Mouse (Mus musculus): ENCODE results near the gene Fbxo22.

DNA sequence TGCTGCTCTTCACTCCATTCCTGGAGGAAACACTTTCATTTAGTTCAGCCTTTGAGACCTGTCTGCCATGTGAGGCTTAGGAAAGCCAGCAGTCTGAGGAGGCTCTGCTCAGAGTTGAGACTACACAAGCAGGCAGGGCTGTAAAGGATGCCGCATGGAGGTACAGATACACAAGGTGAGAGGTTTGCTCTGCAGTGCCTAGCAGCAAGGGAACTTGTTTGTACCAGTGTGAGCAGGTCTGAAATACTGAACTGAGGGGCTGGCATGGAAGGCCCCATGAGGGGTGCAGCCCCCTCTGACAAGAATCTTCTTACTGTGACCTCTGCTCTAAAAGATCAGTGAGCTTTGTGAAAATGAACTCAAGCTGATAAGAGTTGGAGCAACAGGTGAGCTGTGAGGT lies 4.7 kb downstream of the Fbxo22 start:
- TF ChIP-seq CTCF (IDR thresholded peaks at IDR 0.05; ENCODE audit: control insufficient read depth, insufficient read depth, low read length) (no peak), POLR2A (IDR thresholded peaks at IDR 0.05; ENCODE audit: borderline replicate concordance, control insufficient read depth, low read depth, low read length) (no peak)
